Mouse (Mus musculus): ENCODE data around the gene Tpk1. TPM values are rescaled to one million over a fixed set of nuclear protein-coding genes. Genes with fewer than 3 reads are reported as not detected.

Tpk1 gene
- polyA plus RNA-seq, 1 experiment, result 33.1 TPM

GRCm38 (mm10) chr6:43384304-43384703 lies 281.8 kb downstream of the Tpk1 start:
- TF ChIP-seq POLR2A (IDR thresholded peaks at IDR 0.05; ENCODE audit: low read depth, low read length) (no peak), CTCF (conservative IDR thresholded peaks at IDR 0.05; ENCODE audit: insufficient read depth, insufficient read length, low read depth, low read length) (no peak)
- no peak overlapping the region for H3K27ac ChIP-seq (ENCODE audit: insufficient read depth, low read depth, low read length)
- DNase-seq, result no peak
- H3K27me3 ChIP-seq (replicated peaks; ENCODE audit: control insufficient read depth, insufficient read depth, low read length), result no peaks in the 10 kb centered on the region
- H3K4me3 ChIP-seq (ENCODE audit: insufficient read depth, low read depth, low read length), result no peak overlapping the region
- WGBS, result 79% methylated on average over 3 of the region's 3 CpGs
- H3K36me3 ChIP-seq (ENCODE audit: control insufficient read depth, insufficient read depth, low read length), result no peaks in the 10 kb centered on the region
- no peaks in the 10 kb centered on the region for H3K4me1 ChIP-seq (ENCODE audit: control insufficient read depth, insufficient read depth, low read length)

GRCm38 (mm10) chr6:43382750-43383149 lies 283.3 kb downstream of the Tpk1 start:
- Histone ChIP-seq H3K4me1 (ENCODE audit: control insufficient read depth, insufficient read depth, low read length) (no peaks in the 10 kb centered on the region), H3K27ac (ENCODE audit: insufficient read depth, low read depth, low read length) (no peak overlapping the region), H3K36me3 (ENCODE audit: control insufficient read depth, insufficient read depth, low read length) (no peaks in the 10 kb centered on the region), H3K27me3 (replicated peaks; ENCODE audit: control insufficient read depth, insufficient read depth, low read length) (no peaks in the 10 kb centered on the region), H3K4me3 (ENCODE audit: insufficient read depth, low read depth, low read length) (no peak overlapping the region)
- TF ChIP-seq POLR2A (IDR thresholded peaks at IDR 0.05; ENCODE audit: low read depth, low read length), result no peak
- no peak for TF ChIP-seq CTCF (conservative IDR thresholded peaks at IDR 0.05; ENCODE audit: insufficient read depth, insufficient read length, low read depth, low read length)
- WGBS, result 90% methylated on average over 3 of the region's 3 CpGs
- DNase-seq, result no peak

GRCm38 (mm10) chr6:43382284-43382683 lies 283.8 kb downstream of the Tpk1 start:
- 82% methylated on average over 3 of the region's 3 CpGs for WGBS
- DNase-seq, result no peak
- Histone ChIP-seq H3K27me3 (replicated peaks; ENCODE audit: control insufficient read depth, insufficient read depth, low read length) (no peaks in the 10 kb centered on the region), H3K4me1 (ENCODE audit: control insufficient read depth, insufficient read depth, low read length) (no peaks in the 10 kb centered on the region), H3K4me3 (ENCODE audit: insufficient read depth, low read depth, low read length) (no peak overlapping the region), H3K36me3 (ENCODE audit: control insufficient read depth, insufficient read depth, low read length) (no peaks in the 10 kb centered on the region), H3K27ac (ENCODE audit: insufficient read depth, low read depth, low read length) (no peak overlapping the region)
- no peak for TF ChIP-seq CTCF (conservative IDR thresholded peaks at IDR 0.05; ENCODE audit: insufficient read depth, insufficient read length, low read depth, low read length)
- TF ChIP-seq POLR2A (IDR thresholded peaks at IDR 0.05; ENCODE audit: low read depth, low read length), result no peak

DNA sequence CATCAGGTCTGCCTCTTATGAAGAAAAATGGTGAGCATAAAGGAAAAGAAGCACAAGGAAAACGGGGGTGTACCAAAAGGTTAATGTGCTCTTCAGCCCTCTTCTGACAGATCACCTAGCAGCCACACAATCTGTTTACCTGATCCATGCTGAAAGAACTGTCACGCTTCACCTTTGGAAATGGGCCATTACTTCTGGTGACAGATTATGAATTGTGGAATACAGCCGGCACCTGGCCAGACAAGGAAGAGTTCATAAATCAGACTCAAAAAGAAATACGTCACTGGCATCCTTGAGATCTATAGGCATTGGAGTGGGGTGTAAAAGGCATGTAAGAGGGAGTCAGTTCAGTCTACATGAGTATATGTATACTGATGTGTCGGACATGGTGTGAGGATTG lies 292.9 kb downstream of the Tpk1 start:
- no peaks in the 10 kb centered on the region for H3K4me1 ChIP-seq (ENCODE audit: control insufficient read depth, insufficient read depth, low read length)
- TF ChIP-seq POLR2A (IDR thresholded peaks at IDR 0.05; ENCODE audit: low read depth, low read length), result no peak
- TF ChIP-seq CTCF (conservative IDR thresholded peaks at IDR 0.05; ENCODE audit: insufficient read depth, insufficient read length, low read depth, low read length), result no peak

GRCm38 (mm10) chr6:43367434-43367945 lies 298.6 kb downstream of the Tpk1 start:
- H3K4me3 ChIP-seq (ENCODE audit: insufficient read depth, low read depth, low read length), result no peak overlapping the region
- no peak overlapping the region for H3K27ac ChIP-seq (ENCODE audit: insufficient read depth, low read depth, low read length)
- H3K4me1 ChIP-seq (ENCODE audit: control insufficient read depth, insufficient read depth, low read length), result no peaks in the 10 kb centered on the region
- no peaks in the 10 kb centered on the region for H3K27me3 ChIP-seq (replicated peaks; ENCODE audit: control insufficient read depth, insufficient read depth, low read length)
- H3K36me3 ChIP-seq (ENCODE audit: control insufficient read depth, insufficient read depth, low read length), result no peaks in the 10 kb centered on the region
- no peak for DNase-seq
- TF ChIP-seq CTCF (conservative IDR thresholded peaks at IDR 0.05; ENCODE audit: insufficient read depth, insufficient read length, low read depth, low read length) (no peak), POLR2A (IDR thresholded peaks at IDR 0.05; ENCODE audit: low read depth, low read length) (no peak)
- WGBS, result 71% methylated on average over 1 of the region's 1 CpGs

More for the DNA sequence above, 292.9 kb downstream of the Tpk1 start:
- H3K27me3 ChIP-seq (replicated peaks; ENCODE audit: control insufficient read depth, insufficient read depth, low read length), result no peaks in the 10 kb centered on the region
- no peak overlapping the region for H3K27ac ChIP-seq (ENCODE audit: insufficient read depth, low read depth, low read length)
- H3K36me3 ChIP-seq (ENCODE audit: control insufficient read depth, insufficient read depth, low read length), result no peaks in the 10 kb centered on the region
- H3K4me3 ChIP-seq (ENCODE audit: insufficient read depth, low read depth, low read length), result no peak overlapping the region
- no peak for DNase-seq
- WGBS, result 65% methylated on average over 5 of the region's 5 CpGs

- Histone ChIP-seq H3K4me3 (ENCODE audit: insufficient read depth, low read depth, low read length) (no peak overlapping the region), H3K36me3 (ENCODE audit: control insufficient read depth, insufficient read depth, low read length) (no peaks in the 10 kb centered on the region), H3K4me1 (ENCODE audit: control insufficient read depth, insufficient read depth, low read length) (no peaks in the 10 kb centered on the region), H3K27me3 (replicated peaks; ENCODE audit: control insufficient read depth, insufficient read depth, low read length) (no peaks in the 10 kb centered on the region), H3K27ac (ENCODE audit: insufficient read depth, low read depth, low read length) (no peak overlapping the region)
- TF ChIP-seq CTCF (conservative IDR thresholded peaks at IDR 0.05; ENCODE audit: insufficient read depth, insufficient read length, low read depth, low read length) (no peak), POLR2A (IDR thresholded peaks at IDR 0.05; ENCODE audit: low read depth, low read length) (no peak)
- 89% methylated on average over 2 of the region's 2 CpGs for WGBS
- DNase-seq, result no peak
Measured at GRCm38 (mm10) chr6:43366952-43367351, 299.1 kb downstream of the Tpk1 start.

- H3K36me3 ChIP-seq (ENCODE audit: control insufficient read depth, insufficient read depth, low read length), result no peaks in the 10 kb centered on the region
- H3K27me3 ChIP-seq (replicated peaks; ENCODE audit: control insufficient read depth, insufficient read depth, low read length), result no peaks in the 10 kb centered on the region
- WGBS, result 74% methylated on average over 3 of the region's 3 CpGs
- DNase-seq, result no peak
- no peak overlapping the region for H3K4me3 ChIP-seq (ENCODE audit: insufficient read depth, low read depth, low read length)
- no peaks in the 10 kb centered on the region for H3K4me1 ChIP-seq (ENCODE audit: control insufficient read depth, insufficient read depth, low read length)
- TF ChIP-seq CTCF (conservative IDR thresholded peaks at IDR 0.05; ENCODE audit: insufficient read depth, insufficient read length, low read depth, low read length), result no peak
- no peak for TF ChIP-seq POLR2A (IDR thresholded peaks at IDR 0.05; ENCODE audit: low read depth, low read length)
- no peak overlapping the region for H3K27ac ChIP-seq (ENCODE audit: insufficient read depth, low read depth, low read length)
Measured at GRCm38 (mm10) chr6:43363917-43364316, 302.2 kb downstream of the Tpk1 start.
